Mouse (Mus musculus) liver, embryonic 14.5 days (tissue): ENCODE measurements around the gene Arpc3.

ENCODE experiments used
- CTCF ChIP-seq: IDR thresholded peaks from 2 replicates; pipeline ENCODE4 v1.5.1; 2016; ENCODE audit warnings: antibody characterized with exemption, low read depth, control low read depth
- EP300 ChIP-seq: IDR thresholded peaks from 2 replicates; pipeline ENCODE4 v1.6.1; 2016; ENCODE audit warnings: antibody characterized with exemption, low read depth

GRCm38 (mm10) chr5:122390006-122390405 is 1.7 kb upstream of the Arpc3 start:
- no peak for TF ChIP-seq CTCF
- no peak for TF ChIP-seq EP300
